Mouse (Mus musculus) gonadal fat pad, adult 2 months (tissue): ENCODE measurements around the gene Arhgef28. TPM values are rescaled to one million over a fixed set of nuclear protein-coding genes. Genes with fewer than 3 reads are reported as not detected.

Experiments used
- polyA plus RNA-seq: library from polyadenylated mRNA; depleted of rRNA; stranded (reverse); fragments of >200 nt; gene quantifications from 2 replicates; pipeline ENCODE4 v1.2.3, GENCODE M21; 2012; rRNA removed

Arhgef28 gene
- polyA plus RNA-seq, 1 experiment = 25.7 TPM

Other genes with a start within 250 kb of the Arhgef28 start
- 6.5 and 7.9 TPM in 2 replicates for gene Utp15, start 56.6 kb upstream of the Arhgef28 start, polyA plus RNA-seq
- gene Ankra2, start 56.6 kb upstream of the Arhgef28 start, polyA plus RNA-seq = 14.7 and 16.4 TPM in 2 replicates
- 2.2 and 2.8 TPM in 2 replicates for gene Gm21976, start 73.4 kb upstream of the Arhgef28 start, polyA plus RNA-seq
- 149 and 207 TPM in 2 replicates for gene Btf3, start 110.6 kb upstream of the Arhgef28 start, polyA plus RNA-seq
- 0.03 TPM in 1 of 2 replicates, not detected in the other for gene Foxd1, start 147.8 kb upstream of the Arhgef28 start, polyA plus RNA-seq